Mouse (Mus musculus): ENCODE data around the gene Olfr3.

Olfr3 gene

DNA sequence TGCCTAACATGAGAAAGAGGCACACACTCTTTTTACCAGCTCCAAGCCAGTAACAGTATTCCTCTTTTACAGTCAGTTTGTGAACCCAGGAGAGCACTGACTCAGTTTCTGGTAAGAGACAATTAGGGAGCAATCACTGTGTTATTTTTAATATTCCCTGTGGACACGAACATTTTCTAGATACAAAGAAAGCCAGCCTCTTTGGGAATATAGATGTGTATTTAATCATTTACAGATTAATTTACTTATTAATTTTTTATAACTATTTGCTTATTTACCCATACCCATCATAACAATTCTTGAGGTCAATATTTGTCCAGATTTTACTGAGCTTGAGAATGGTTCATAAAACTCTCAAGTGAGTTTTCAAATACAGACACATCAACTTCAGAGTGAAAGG lies at the start of gene Olfr3:
Gene Olfr3 (minus strand): TSS at position 101 of the 400 bp plus-strand sequence.
- CTCF ChIA-PET = no interaction called here

GRCm38 (mm10) chr2:36862560-36862959 lies 45.7 kb upstream of the Olfr3 start, which contains the start of gene Olfr351:
TSS of gene Olfr351 (minus strand) at chr2:36862660.
- CTCF ChIA-PET = no interaction called here

DNA sequence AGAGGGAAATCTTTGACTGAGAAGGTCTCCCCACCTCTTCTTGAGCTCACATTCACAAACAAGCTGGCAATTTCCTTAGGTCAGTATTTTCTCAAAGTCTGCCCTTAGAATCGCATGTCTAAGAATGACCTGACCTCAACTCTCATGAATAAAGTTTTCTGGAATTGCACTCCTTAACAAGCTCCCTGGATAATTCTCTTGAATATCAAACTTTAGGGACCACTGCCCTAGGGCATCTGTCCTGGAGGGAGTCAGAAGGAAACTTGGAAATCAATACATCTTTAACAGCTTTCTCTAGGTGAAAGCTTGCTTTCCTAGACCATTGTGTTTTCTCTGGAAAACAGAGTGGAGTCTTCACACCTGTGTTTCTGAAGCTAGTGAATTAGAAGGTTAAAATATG lies 29.2 kb upstream of the Olfr3 start, which contains the start of gene Olfr350:
Gene Olfr350 (plus strand): TSS at position 301 of the 400 bp plus-strand sequence.
- CTCF ChIA-PET = no interaction called here

- CTCF ChIA-PET = no interaction called here
Observed at GRCm38 (mm10) chr2:36790238-36790637, 26.6 kb downstream of the Olfr3 start, which contains the start of gene Olfr50. TSS of gene Olfr50 (plus strand) at chr2:36790538.

DNA sequence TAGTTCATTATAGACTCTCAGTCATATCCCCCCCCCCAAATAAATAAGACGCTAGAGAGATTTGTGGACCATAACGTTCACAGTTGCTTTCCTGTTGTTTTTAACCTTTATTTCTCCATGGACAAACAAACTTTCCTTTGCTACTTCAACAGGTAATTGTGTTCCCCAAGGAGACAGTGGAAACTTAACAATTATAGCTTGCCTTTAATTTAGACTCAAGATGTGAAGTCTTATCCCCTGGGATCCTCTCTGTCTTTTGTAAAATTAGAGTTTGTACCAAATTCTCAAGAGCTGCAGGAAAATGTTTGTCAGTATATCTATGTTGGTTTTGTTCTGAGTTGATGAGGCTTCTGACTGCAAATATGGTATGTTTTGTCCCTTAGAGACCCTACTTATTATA lies 32.9 kb downstream of the Olfr3 start, which contains the start of gene Olfr348:
Gene Olfr348 (plus strand): TSS at position 301 of the 400 bp plus-strand sequence.
- CTCF ChIA-PET = no interaction called here

Data from spleen, embryonic (tissue).